Mouse (Mus musculus) adrenal gland, adult (tissue): ENCODE data around the gene Cnr2.

Experiments
- DNase-seq, 2 experiments: peaks; one replicate each; pipeline ENCODE4 v3.0.0; 2022 to 2023; ENCODE audit warnings: low spot score in 1 of 2; ENCODE audit not compliant: inconsistent age in 2 of 2

The Cnr2 gene

GRCm38 (mm10) chr4:135902606-135903242 is 7.5 kb downstream of the Cnr2 start:
- no peak for DNase-seq

GRCm38 (mm10) chr4:135904810-135905209 is 9.6 kb downstream of the Cnr2 start:
- no peak for DNase-seq

GRCm38 (mm10) chr4:135906633-135907032 is 11.4 kb downstream of the Cnr2 start:
- DNase-seq = no peak

- no peak for DNase-seq
Observed at GRCm38 (mm10) chr4:135909326-135910066, 14.3 kb downstream of the Cnr2 start.

- peak in 1 of 2 experiments; percentile 24 for DNase-seq
Observed at GRCm38 (mm10) chr4:135911531-135911930, 16.3 kb downstream of the Cnr2 start.

- DNase-seq = no peak
Observed at GRCm38 (mm10) chr4:135912164-135912563, 17.0 kb downstream of the Cnr2 start.

- DNase-seq = no peak
Observed at GRCm38 (mm10) chr4:135912835-135913234, 17.6 kb downstream of the Cnr2 start.

- no peak for DNase-seq
Observed at GRCm38 (mm10) chr4:135913433-135913832, 18.2 kb downstream of the Cnr2 start.

GRCm38 (mm10) chr4:135918635-135919279 is 23.6 kb downstream of the Cnr2 start:
- DNase-seq = peak in 1 of 2 experiments; percentile 42

GRCm38 (mm10) chr4:135919280-135919639 is 24.1 kb downstream of the Cnr2 start:
- DNase-seq = no peak

GRCm38 (mm10) chr4:135920304-135921241 is 25.4 kb downstream of the Cnr2 start, which contains the start of gene Fuca1:
Fuca1 (plus strand) TSS chr4:135920735.
- peak; percentile 96 to 99 for DNase-seq

- peak; percentile 26 to 74 for DNase-seq
Observed at GRCm38 (mm10) chr4:135921257-135922120, 26.3 kb downstream of the Cnr2 start.

- DNase-seq = no peak
Observed at GRCm38 (mm10) chr4:135922190-135922589, 27.0 kb downstream of the Cnr2 start.

- no peak for DNase-seq
Observed at GRCm38 (mm10) chr4:135924418-135924817, 29.2 kb downstream of the Cnr2 start.

- DNase-seq = no peak
Observed at GRCm38 (mm10) chr4:135925341-135925740, 30.1 kb downstream of the Cnr2 start.

- no peak for DNase-seq
Observed at GRCm38 (mm10) chr4:135926195-135926808, 31.1 kb downstream of the Cnr2 start.

- no peak for DNase-seq
Observed at GRCm38 (mm10) chr4:135926861-135927260, 31.7 kb downstream of the Cnr2 start.

- DNase-seq = no peak
Observed at GRCm38 (mm10) chr4:135928376-135928775, 33.2 kb downstream of the Cnr2 start.

GRCm38 (mm10) chr4:135929405-135929804 is 34.2 kb downstream of the Cnr2 start:
- DNase-seq = no peak

GRCm38 (mm10) chr4:135929828-135930227 is 34.6 kb downstream of the Cnr2 start:
- no peak for DNase-seq
